Mouse (Mus musculus) layer of hippocampus, adult 9-11 months (tissue): Measurements from ENCODE around the gene Gm7233.
"Not testable (repeated sequence)": the region's sequence is repeated elsewhere in the genome, so short reads cannot be mapped to it uniquely, and the experiment has no call there.

ENCODE experiments used
- DNase-seq: peaks from one replicate; pipeline ENCODE4 v3.0.0; 2022

Gene Gm7233

GRCm38 (mm10) chr14:43179567-43179966, at the start of gene Gm7233:
Gene Gm7233 (plus strand): TSS chr14:43179867.
- DNase-seq, result not testable (repeated sequence)

GRCm38 (mm10) chr14:43167189-43167588, 12.5 kb upstream of the Gm7233 start:
- not testable (repeated sequence) for DNase-seq

- DNase-seq, result not testable (repeated sequence)
These were observed 11.7 kb upstream of the Gm7233 start for GRCm38 (mm10) chr14:43167942-43168341.

- not testable (repeated sequence) for DNase-seq
These were observed 11.0 kb upstream of the Gm7233 start for GRCm38 (mm10) chr14:43168573-43169170.

GRCm38 (mm10) chr14:43235204-43235603, 55.5 kb downstream of the Gm7233 start, which contains the start of gene Gm8122:
Gene Gm8122 (minus strand): TSS chr14:43235304.
- DNase-seq, result not testable (repeated sequence)
